Mouse (Mus musculus): ENCODE data around the gene Ophn1.

GRCm38 (mm10) chrX:98875144-98875543 is 15.7 kb downstream of the Ophn1 start:
- TF ChIP-seq CTCF (IDR thresholded peaks at IDR 0.05; ENCODE audit: low read depth, low read length) (no peak), POLR2A (IDR thresholded peaks at IDR 0.05; ENCODE audit: borderline replicate concordance, low read depth, low read length) (no peak)
